Mouse (Mus musculus) MEL (cell line): Measurements from ENCODE around the gene Atp6v0a2.

Experiments
- CTCF ChIP-seq, 3 experiments: IDR thresholded peaks in 2 of 3; conservative IDR thresholded peaks in 1 of 3; 2 replicates each; pipeline ENCODE4 v1.5.1; 2011 to 2012; ENCODE audit warnings: low read length in 3 of 3, low read depth in 2 of 3, mild to moderate bottlenecking in 2 of 3, improper control_type of control experiment in 1 of 3, inconsistent platforms in 1 of 3, mixed read lengths in 1 of 3, moderate library complexity in 1 of 3; ENCODE audit not compliant: control insufficient read depth in 1 of 3, insufficient read depth in 1 of 3, poor library complexity in 1 of 3, severe bottlenecking in 1 of 3
- E2F4 ChIP-seq: IDR thresholded peaks from 2 replicates; pipeline ENCODE4 v1.6.1; 2011; ENCODE audit warnings: low read depth, low read length, improper control_type of control experiment, borderline replicate concordance
- EP300 ChIP-seq, 2 experiments: IDR thresholded peaks; 2 replicates each; pipeline ENCODE4 v1.6.1; 2011; ENCODE audit warnings: improper control_type of control experiment in 2 of 2, low read length in 2 of 2, low read depth in 1 of 2, mild to moderate bottlenecking in 1 of 2
- GATA1 ChIP-seq: IDR thresholded peaks from 2 replicates; pipeline ENCODE4 v1.6.1; 2011; ENCODE audit warnings: low read depth, low read length, improper control_type of control experiment
- MAFK ChIP-seq: IDR thresholded peaks from 2 replicates; pipeline ENCODE4 v1.6.1; 2011; ENCODE audit warnings: low read depth, mild to moderate bottlenecking, low read length, improper control_type of control experiment, borderline replicate concordance
- POLR2AphosphoS2 ChIP-seq: IDR thresholded peaks from 2 replicates; pipeline ENCODE4 v1.6.1; 2011; ENCODE audit warnings: low read length, improper control_type of control experiment
- SMC3 ChIP-seq: IDR thresholded peaks from 2 replicates; pipeline ENCODE4 v1.6.1; 2011; ENCODE audit warnings: low read depth, low read length, improper control_type of control experiment
- TBP ChIP-seq: IDR thresholded peaks from 2 replicates; pipeline ENCODE4 v1.8.0; 2011; ENCODE audit warnings: low read depth, low read length, improper control_type of control experiment
- ZC3H11A ChIP-seq: IDR thresholded peaks from 2 replicates; pipeline ENCODE4 v1.6.1; 2012; ENCODE audit warnings: low read depth, mild to moderate bottlenecking, inconsistent platforms, low read length, improper control_type of control experiment
- ZMIZ1 ChIP-seq: IDR thresholded peaks from 2 replicates; pipeline ENCODE4 v1.6.1; 2012; ENCODE audit warnings: low read depth, mild to moderate bottlenecking, inconsistent platforms, low read length, improper control_type of control experiment, moderate library complexity
- ZNF384 ChIP-seq: IDR thresholded peaks from 2 replicates; pipeline ENCODE4 v1.6.1; 2012; ENCODE audit warnings: low read depth, mild to moderate bottlenecking, inconsistent platforms, low read length, improper control_type of control experiment

DNA sequence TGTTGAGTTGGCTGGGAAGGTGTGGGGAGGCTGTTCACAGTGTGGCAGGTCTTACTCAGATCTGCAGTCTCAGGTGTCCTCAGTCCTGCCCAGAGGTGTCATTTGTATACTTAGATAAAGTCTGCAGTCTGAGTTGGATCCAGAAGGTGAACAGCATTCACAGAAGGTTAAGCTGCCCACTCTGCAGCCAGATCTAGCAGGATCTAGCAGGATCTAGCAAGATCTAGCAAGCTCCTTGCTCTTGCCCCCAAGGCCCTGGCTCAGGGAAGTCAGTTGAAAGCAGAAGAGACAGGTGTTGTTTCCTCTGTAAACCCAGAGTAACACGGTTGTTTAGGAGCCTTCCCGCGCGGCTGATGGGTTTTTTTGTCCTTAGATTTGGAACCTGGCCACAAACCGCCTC is 85.4 kb downstream of the Atp6v0a2 start:
- TF ChIP-seq CTCF (IDR thresholded peaks at IDR 0.05 in 2 of 3, conservative IDR thresholded peaks at IDR 0.05 in 1 of 3; ENCODE audit: control insufficient read depth in 1 of 3, insufficient read depth in 1 of 3, low read depth in 2 of 3, low read length in 3 of 3, poor library complexity in 1 of 3, severe bottlenecking in 1 of 3), result no peak
- no peak for TF ChIP-seq MAFK
- TF ChIP-seq ZMIZ1, result no peak
- no peak for TF ChIP-seq ZNF384
- no peak for TF ChIP-seq EP300 (IDR thresholded peaks at IDR 0.05; ENCODE audit: low read depth in 1 of 2, low read length in 2 of 2)
- TF ChIP-seq E2F4, result no peak
- no peak for TF ChIP-seq GATA1
- TF ChIP-seq TBP, result no peak
- no peak for TF ChIP-seq ZC3H11A
- no peak for TF ChIP-seq SMC3
- TF ChIP-seq POLR2AphosphoS2, result no peak
